Mouse (Mus musculus): Measurements from ENCODE around the gene Nhsl1.

The Nhsl1 gene

DNA sequence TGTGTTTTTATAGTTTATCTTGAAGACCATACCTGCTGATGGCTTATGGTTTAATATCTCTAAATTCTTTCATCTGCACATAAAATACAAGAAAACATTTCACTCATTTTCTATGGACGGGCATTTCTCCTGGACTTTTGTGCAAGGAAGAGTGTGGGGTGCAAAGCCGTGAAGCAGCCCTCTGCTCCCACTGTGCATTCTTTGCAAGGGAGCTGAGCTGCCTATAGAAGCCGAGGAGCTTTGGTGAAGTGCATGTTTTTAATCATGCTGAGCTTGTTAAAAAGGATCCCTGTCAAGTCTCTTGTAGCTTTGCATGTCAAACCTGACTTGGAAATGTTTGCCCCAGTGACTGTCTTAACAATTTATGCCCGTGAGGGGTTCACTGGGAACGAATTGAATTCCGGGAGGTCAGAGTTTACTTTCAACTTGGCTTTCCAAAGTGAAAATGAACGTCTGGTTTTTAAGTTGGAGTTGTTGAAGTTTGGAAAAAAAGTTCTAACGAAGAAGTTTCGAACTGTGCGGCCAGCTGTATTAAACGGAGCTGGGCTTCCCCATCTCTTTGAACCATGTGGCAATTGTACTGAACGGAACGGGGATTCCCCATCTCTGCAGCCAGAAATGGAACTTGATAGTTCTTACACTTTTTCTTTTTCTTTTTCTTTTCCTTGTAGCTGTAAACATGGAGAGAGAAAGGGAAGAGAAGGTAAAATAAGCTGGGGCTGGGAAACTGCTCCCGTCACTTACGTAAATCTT lies 22.8 kb downstream of the Nhsl1 start:
- in situ Hi-C loops (cut with MboI, MseI), result no loop called here

GRCm38 (mm10) chr10:18347231-18347630 lies 28.4 kb downstream of the Nhsl1 start:
- in situ Hi-C loops (cut with MboI, MseI), result loop anchor here in 1 of 2 experiments (5.0 kb wide), 1 partner anchor 40 kb away; no protein-coding TSS in a partner anchor

DNA sequence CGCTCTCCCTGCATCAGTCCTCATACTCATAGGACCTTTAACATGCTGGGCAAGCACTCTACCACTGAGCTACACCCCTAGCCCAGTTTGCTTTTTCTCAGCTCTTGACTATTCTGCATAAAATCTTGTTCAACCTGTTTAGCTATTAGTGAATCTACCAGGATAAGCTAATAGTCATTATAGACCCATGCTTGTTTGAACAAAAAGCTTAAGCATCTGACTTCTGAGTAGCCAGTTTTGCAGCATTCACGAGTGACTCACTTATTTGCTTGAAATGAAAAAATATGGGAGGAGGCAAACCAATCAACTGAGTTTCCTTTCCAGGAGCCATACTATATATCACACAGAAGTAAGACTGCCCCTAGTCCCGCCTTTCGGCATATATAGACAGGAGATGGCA lies 32.0 kb downstream of the Nhsl1 start:
- in situ Hi-C loops (cut with MboI, MseI), result no loop called here

GRCm38 (mm10) chr10:18352937-18353336 lies 34.2 kb downstream of the Nhsl1 start:
- in situ Hi-C loops (cut with MboI, MseI), result no loop called here

- in situ Hi-C loops (cut with MboI, MseI), result no loop called here
Measured at GRCm38 (mm10) chr10:18354103-18354502, 35.3 kb downstream of the Nhsl1 start.

- in situ Hi-C loops (cut with MboI, MseI), result no loop called here
Measured at GRCm38 (mm10) chr10:18356461-18356860, 37.7 kb downstream of the Nhsl1 start.

- in situ Hi-C loops (cut with MboI, MseI), result no loop called here
Measured at GRCm38 (mm10) chr10:18357212-18357611, 38.4 kb downstream of the Nhsl1 start.

- in situ Hi-C loops (cut with MboI, MseI), result no loop called here
Measured at GRCm38 (mm10) chr10:18358461-18358860, 39.7 kb downstream of the Nhsl1 start.

GRCm38 (mm10) chr10:18360175-18360574 lies 41.4 kb downstream of the Nhsl1 start:
- in situ Hi-C loops (cut with MboI, MseI), result no loop called here

GRCm38 (mm10) chr10:18365432-18365831 lies 46.6 kb downstream of the Nhsl1 start:
- in situ Hi-C loops (cut with MboI, MseI), result no loop called here

GRCm38 (mm10) chr10:18366697-18367096 lies 47.9 kb downstream of the Nhsl1 start:
- in situ Hi-C loops (cut with MboI, MseI), result no loop called here

- in situ Hi-C loops (cut with MboI, MseI), result no loop called here
Measured at GRCm38 (mm10) chr10:18368111-18368510, 49.3 kb downstream of the Nhsl1 start.

DNA sequence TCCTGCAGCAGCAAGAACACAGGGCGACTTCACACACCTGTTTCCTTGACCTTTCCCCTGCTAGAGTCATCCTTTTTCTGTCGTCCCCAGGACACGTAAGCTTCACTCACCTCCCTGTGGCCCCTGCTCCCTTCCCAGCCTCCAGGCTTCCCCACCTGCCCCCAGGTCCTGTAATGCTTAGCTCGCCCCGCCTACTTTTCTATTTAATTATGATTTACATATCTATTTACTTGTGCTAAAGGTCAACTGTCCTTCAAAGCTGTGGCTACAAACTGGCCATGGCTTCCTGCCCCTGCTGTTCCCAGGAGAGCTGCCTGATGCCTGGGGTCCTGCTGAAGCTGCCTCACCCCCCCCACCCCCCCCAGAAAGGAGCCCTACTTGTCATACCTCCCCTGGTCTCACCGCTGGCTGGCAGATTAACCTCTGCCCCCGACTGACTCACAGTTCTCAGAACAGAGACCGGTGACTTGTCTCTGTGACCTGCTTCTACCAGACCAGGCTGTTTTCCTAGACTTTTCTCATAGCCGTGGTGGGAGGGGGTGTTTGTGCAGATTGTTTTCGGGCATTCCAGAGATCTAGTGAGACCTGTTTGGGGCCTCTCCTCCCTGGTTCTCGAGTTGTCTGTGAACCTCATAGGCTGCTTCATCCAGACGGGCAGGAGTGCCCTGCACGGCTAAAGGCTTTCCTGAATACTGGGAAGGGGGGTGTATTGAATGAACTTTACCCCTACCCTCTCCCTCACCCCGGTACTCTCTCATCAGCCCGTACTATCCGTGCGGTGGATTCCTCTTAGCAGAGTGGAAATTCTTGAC lies 51.9 kb downstream of the Nhsl1 start:
- in situ Hi-C loops (cut with MboI, MseI), result no loop called here

GRCm38 (mm10) chr10:18371866-18372265 lies 53.1 kb downstream of the Nhsl1 start:
- in situ Hi-C loops (cut with MboI, MseI), result no loop called here

- in situ Hi-C loops (cut with MboI, MseI), result no loop called here
Measured at GRCm38 (mm10) chr10:18375301-18375700, 56.5 kb downstream of the Nhsl1 start.

GRCm38 (mm10) chr10:18384766-18385165 lies 66.0 kb downstream of the Nhsl1 start:
- in situ Hi-C loops (cut with MboI, MseI), result loop anchor here (5.0 to 10.0 kb wide), 4 partner anchors 37 to 330 kb away; partner anchors contain the start of gene Reps1 (in 1 of the 2)

GRCm38 (mm10) chr10:18386224-18386623 lies 67.4 kb downstream of the Nhsl1 start:
- in situ Hi-C loops (cut with MboI, MseI), result loop anchor here (5.0 to 10.0 kb wide), 4 partner anchors 39 to 331 kb away; partner anchors contain the start of gene Reps1 (in 1 of the 2)

DNA sequence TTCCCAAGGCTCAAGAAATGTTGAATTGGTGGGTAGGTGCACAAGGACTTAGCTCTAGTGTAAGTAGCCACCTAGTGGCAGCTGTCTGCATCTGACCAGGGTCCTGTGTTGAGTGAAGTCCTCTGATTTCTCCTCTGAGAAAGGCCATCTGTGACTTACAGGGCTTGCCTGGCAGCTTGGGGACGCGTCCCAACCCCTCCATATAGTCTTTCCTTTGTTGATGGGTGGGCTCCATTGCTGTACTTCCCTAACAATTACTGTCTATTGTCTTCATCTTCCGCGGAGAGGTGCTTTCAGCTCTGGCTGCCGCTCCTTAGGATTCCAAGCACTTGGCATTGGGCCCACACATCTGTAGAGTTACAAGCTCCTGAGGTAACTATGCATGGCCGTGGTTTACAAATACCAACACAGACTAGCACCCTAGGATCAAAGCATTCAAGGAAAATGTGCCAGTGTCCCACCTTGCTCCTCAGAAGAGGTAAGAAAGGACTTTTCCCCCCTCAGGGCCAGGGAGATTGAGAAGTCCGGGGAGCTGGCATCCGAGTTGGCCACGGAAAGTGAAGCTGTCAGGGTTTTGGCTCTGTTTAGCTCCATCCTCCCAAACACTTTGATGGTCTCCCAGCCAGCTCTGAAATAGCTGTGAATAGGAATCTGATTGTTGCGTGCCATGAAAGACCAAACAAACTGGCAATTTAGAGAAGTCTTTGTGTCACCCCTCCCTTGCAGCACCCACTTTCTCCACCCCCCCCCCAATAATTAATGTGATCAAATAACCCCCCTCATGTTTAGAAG lies 70.2 kb downstream of the Nhsl1 start:
- in situ Hi-C loops (cut with MboI, MseI), result loop anchor here (5.0 to 10.0 kb wide), 4 partner anchors 42 to 334 kb away; partner anchors contain the start of gene Reps1 (in 1 of the 2)

DNA sequence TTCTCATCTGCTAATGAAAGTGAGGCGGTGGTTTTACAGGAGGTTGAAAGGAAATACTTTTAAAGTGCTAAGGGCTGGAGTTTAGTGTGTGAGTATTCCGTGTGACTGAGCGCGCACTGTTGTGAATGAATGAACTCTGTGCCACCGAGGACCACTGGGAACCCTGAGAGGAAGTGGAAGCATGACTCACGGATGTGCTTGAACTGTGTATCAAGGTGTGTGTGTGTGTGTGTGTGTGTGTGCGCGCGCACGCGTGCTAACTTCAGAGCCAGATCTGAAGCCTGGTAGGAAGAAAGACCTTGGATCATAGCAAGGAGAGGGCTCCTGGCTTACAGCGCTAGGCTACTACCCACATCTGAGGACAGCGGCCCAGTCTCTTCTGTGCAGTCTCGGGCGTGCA lies 71.2 kb downstream of the Nhsl1 start:
- in situ Hi-C loops (cut with MboI, MseI), result loop anchor here in 1 of 2 experiments (5.0 kb wide), 1 partner anchor 137 kb away; no protein-coding TSS in a partner anchor

DNA sequence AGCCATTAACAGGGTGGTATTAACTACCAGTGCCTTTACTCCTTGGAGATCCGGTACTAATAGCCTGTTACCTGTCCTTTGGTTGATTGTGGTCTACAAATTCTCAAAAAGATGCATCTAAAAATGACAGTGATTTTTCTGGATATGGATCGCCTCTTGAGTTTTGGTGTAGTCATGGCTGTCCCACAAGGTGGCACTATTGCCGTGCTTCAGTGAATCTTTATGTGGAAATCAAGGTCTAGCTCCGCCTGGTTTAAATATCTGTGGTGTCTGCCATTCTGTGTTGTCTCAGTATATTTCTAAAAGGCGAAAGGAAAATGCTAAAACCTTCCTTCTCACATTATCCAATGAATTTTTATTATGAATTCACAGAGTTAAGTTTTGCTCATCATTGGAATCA lies 72.8 kb downstream of the Nhsl1 start:
- in situ Hi-C loops (cut with MboI, MseI), result loop anchor here in 1 of 2 experiments (5.0 kb wide), 1 partner anchor 136 kb away; no protein-coding TSS in a partner anchor

DNA sequence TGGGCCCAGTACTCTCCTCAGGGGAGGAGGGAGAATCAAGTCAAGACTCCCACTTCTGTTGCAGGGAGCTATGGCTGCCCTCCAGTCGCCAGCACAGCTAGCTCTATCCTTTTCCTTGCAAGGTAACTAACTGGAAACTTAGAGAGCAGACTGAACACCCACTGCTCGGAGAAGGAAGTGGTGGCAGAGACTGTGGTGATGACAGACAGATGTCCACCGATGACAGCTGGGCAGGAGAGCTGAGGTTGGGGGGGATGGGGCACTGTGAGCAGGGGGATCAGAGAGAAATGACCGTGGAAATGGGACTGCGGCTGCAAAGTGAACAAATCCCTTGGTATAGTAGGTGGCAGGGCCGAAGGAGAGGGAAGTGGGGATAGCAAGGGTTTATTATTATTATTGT lies 73.5 kb downstream of the Nhsl1 start:
- in situ Hi-C loops (cut with MboI, MseI), result loop anchor here in 1 of 2 experiments (5.0 kb wide), 1 partner anchor 135 kb away; no protein-coding TSS in a partner anchor
